Mouse (Mus musculus): Measurements from ENCODE around the gene Fut7. TPM values are rescaled to one million over a fixed set of nuclear protein-coding genes. Genes with fewer than 3 reads are reported as not detected.
A peak's percentile ranks its signal among the peaks of the same experiment; 100 is the strongest.

Fut7 gene
- polyA plus RNA-seq, 1 experiment: 0.08 TPM

DNA sequence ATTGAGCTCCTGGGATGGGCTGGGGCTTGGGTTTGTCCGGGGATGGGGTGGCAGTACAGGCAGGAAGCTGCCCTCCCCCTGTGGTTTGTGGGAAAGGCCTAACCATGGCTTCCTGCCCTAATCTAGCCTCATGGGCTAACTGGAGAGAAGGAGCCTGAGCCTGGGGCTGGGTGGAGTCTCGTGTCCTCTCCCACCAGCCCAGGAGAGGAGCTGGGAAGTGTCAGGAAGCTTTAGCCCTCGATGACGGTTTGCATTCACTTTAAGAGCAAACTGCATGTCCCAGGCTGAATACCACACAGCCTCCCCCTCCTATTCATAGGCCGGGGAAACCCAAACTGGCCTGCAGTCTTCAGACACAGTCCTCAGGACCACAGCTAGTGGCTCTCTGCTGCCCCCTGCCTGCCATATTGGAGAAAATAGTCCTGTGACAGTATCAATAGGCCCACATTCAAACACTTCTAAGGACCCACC lies 3.7 kb downstream of the Fut7 start:
- Histone ChIP-seq H3ac (ENCODE audit: control insufficient read depth, insufficient read length, low read depth) (no peak overlapping the region), H3K79me3 (ENCODE audit: low read depth) (no peaks in the 10 kb centered on the region), H3K27me3 (ENCODE audit: control insufficient read depth, insufficient read depth, insufficient read length) (peaks cover 11% of the 10 kb centered on the region), H3K79me2 (ENCODE audit: control insufficient read depth, insufficient read depth) (no peaks in the 10 kb centered on the region), H3K36me3 (ENCODE audit: control insufficient read depth, insufficient read depth) (no peaks in the 10 kb centered on the region), H3K4me3 (ENCODE audit: insufficient read depth, poor library complexity, severe bottlenecking) (no peak overlapping the region)
- TF ChIP-seq CTCF (IDR thresholded peaks at IDR 0.05; ENCODE audit: control insufficient read depth, insufficient read depth, insufficient read length): peak; percentile 74
- no peak for TF ChIP-seq FOSL1 (IDR thresholded peaks at IDR 0.05; ENCODE audit: insufficient read depth, low read length, poor library complexity, severe bottlenecking)

GRCm38 (mm10) chr2:25427256-25427655 lies 4.2 kb downstream of the Fut7 start:
- no peaks in the 10 kb centered on the region for H3K79me2 ChIP-seq (ENCODE audit: control insufficient read depth, insufficient read depth)
- no peak overlapping the region for H3K4me3 ChIP-seq (ENCODE audit: insufficient read depth, poor library complexity, severe bottlenecking)
- no peaks in the 10 kb centered on the region for H3K36me3 ChIP-seq (ENCODE audit: control insufficient read depth, insufficient read depth)
- H3K79me3 ChIP-seq (ENCODE audit: low read depth): no peaks in the 10 kb centered on the region
- no peak overlapping the region for H3ac ChIP-seq (ENCODE audit: control insufficient read depth, insufficient read length, low read depth)
- H3K27me3 ChIP-seq (ENCODE audit: control insufficient read depth, insufficient read depth, insufficient read length): peaks cover 11% of the 10 kb centered on the region
- TF ChIP-seq MYOD1 (IDR thresholded peaks at IDR 0.05; ENCODE audit: control insufficient read depth, insufficient read length, low read depth): no peak
- TF ChIP-seq MYOG (IDR thresholded peaks at IDR 0.05; ENCODE audit: control insufficient read depth, extremely low read depth, insufficient read length): no peak
- no peak for TF ChIP-seq FOSL1 (IDR thresholded peaks at IDR 0.05; ENCODE audit: insufficient read depth, low read length, poor library complexity, severe bottlenecking)
- TF ChIP-seq CEBPB (IDR thresholded peaks at IDR 0.05; ENCODE audit: low read depth): no peak
- TF ChIP-seq CTCF (IDR thresholded peaks at IDR 0.05; ENCODE audit: control insufficient read depth, insufficient read depth, insufficient read length): no peak
- no peak for TF ChIP-seq USF1 (IDR thresholded peaks at IDR 0.05; ENCODE audit: low read depth)
- TF ChIP-seq MAX (IDR thresholded peaks at IDR 0.05): no peak

- no peaks in the 10 kb centered on the region for H3K36me3 ChIP-seq (ENCODE audit: control insufficient read depth, insufficient read depth)
- TF ChIP-seq MAX (IDR thresholded peaks at IDR 0.05): peak; percentile 16
- no peak for TF ChIP-seq MYOG (IDR thresholded peaks at IDR 0.05; ENCODE audit: control insufficient read depth, extremely low read depth, insufficient read length)
- TF ChIP-seq CTCF (IDR thresholded peaks at IDR 0.05; ENCODE audit: control insufficient read depth, insufficient read depth, insufficient read length): peak; percentile 96
- H3K4me3 ChIP-seq (ENCODE audit: insufficient read depth, poor library complexity, severe bottlenecking): peak within 1 kb of the TSS; percentile 45
- peak within 1 kb of the TSS; percentile 88 for H3ac ChIP-seq (ENCODE audit: control insufficient read depth, insufficient read length, low read depth)
- H3K79me2 ChIP-seq (ENCODE audit: control insufficient read depth, insufficient read depth): no peaks in the 10 kb centered on the region
- no peaks in the 10 kb centered on the region for H3K79me3 ChIP-seq (ENCODE audit: low read depth)
- H3K27me3 ChIP-seq (ENCODE audit: control insufficient read depth, insufficient read depth, insufficient read length): peaks cover 11% of the 10 kb centered on the region
These were observed 5.6 kb downstream of the Fut7 start, which contains the start of gene Abca2 for GRCm38 (mm10) chr2:25428442-25429236. Abca2 (plus strand) TSS chr2:25428703.

DNA sequence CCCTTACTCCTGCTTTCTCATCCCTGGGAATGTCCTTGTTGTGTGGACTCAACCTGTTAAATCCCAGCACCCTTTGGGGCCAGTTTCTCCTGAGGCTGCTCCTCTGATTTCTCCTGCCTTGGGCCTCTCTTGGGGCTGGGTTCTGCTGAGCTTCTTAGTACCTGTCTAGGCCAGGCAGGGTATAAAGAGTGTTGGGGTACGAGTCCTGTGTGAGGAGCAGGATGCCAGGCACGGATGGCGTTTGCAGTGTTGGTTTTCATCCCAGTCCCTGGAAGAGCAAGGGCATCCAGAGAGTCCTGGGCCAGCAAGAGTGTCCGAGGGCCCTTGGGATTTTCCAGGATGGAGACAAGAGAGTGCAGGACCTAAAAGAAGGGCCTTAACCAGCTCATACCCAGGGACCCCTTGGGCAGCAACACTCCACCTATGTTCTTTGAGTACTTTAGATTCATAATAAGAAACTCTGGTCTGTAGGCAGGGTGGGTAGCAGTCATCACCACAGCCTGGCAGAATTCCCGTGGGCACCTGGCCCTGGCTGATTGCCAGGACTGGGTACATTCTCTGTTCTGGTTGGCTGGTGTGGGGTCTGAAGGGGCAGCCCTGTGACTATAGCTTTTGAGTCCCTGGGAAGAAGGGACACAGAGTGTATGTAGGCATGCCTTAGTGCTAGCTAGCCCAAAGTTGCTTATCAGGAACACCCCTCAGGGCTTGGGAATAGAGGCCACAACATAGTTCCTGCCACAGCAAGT lies 6.5 kb downstream of the Fut7 start:
- no peak overlapping the region for H3K4me3 ChIP-seq (ENCODE audit: insufficient read depth, poor library complexity, severe bottlenecking)
- no peaks in the 10 kb centered on the region for H3K79me3 ChIP-seq (ENCODE audit: low read depth)
- H3K36me3 ChIP-seq (ENCODE audit: control insufficient read depth, insufficient read depth): no peaks in the 10 kb centered on the region
- no peaks in the 10 kb centered on the region for H3K79me2 ChIP-seq (ENCODE audit: control insufficient read depth, insufficient read depth)
- peaks cover 11% of the 10 kb centered on the region for H3K27me3 ChIP-seq (ENCODE audit: control insufficient read depth, insufficient read depth, insufficient read length)
- TF ChIP-seq MYOD1 (IDR thresholded peaks at IDR 0.05; ENCODE audit: control insufficient read depth, insufficient read length, low read depth): no peak
- no peak for TF ChIP-seq CEBPB (IDR thresholded peaks at IDR 0.05; ENCODE audit: low read depth)
- no peak for TF ChIP-seq USF1 (IDR thresholded peaks at IDR 0.05; ENCODE audit: low read depth)
- TF ChIP-seq MAX (IDR thresholded peaks at IDR 0.05): no peak
- H3ac ChIP-seq (ENCODE audit: control insufficient read depth, insufficient read length, low read depth): no peak overlapping the region

- TF ChIP-seq USF1 (IDR thresholded peaks at IDR 0.05; ENCODE audit: low read depth): no peak
- no peak overlapping the region for H3ac ChIP-seq (ENCODE audit: control insufficient read depth, insufficient read length, low read depth)
- H3K27me3 ChIP-seq (ENCODE audit: control insufficient read depth, insufficient read depth, insufficient read length): peaks cover 7% of the 10 kb centered on the region
- no peaks in the 10 kb centered on the region for H3K79me3 ChIP-seq (ENCODE audit: low read depth)
- no peaks in the 10 kb centered on the region for H3K36me3 ChIP-seq (ENCODE audit: control insufficient read depth, insufficient read depth)
- H3K4me3 ChIP-seq (ENCODE audit: insufficient read depth, poor library complexity, severe bottlenecking): no peak overlapping the region
- no peaks in the 10 kb centered on the region for H3K79me2 ChIP-seq (ENCODE audit: control insufficient read depth, insufficient read depth)
These were observed 7.5 kb downstream of the Fut7 start for GRCm38 (mm10) chr2:25430395-25431233.
